Mouse (Mus musculus): ENCODE results near the gene Gjb3. TPM values are rescaled to one million over a fixed set of nuclear protein-coding genes. Genes with fewer than 3 reads are reported as not detected.
A peak's percentile ranks its signal among the peaks of the same experiment; 100 is the strongest.

The Gjb3 gene
- total RNA-seq, 2 experiments from 2014 or later: 0.27 to 0.42 TPM

- peak; percentile 19 for DNase-seq
These were observed 52.1 kb downstream of the Gjb3 start for GRCm38 (mm10) chr4:127278451-127279001.

Other genes starting within 250 kb of the Gjb3 start
- 10 to 100 TPM; 10.8 to 12.8 TPM for gene Tmem35b, start 207.2 kb downstream of the Gjb3 start, total RNA-seq (2021)
- gene Dlgap3, start 161.6 kb downstream of the Gjb3 start, total RNA-seq (2021): 1 to 10 TPM; 6.4 to 7.5 TPM
- gene Smim12, start 87.1 kb downstream of the Gjb3 start, total RNA-seq (2021): 10 to 100 TPM; 36.6 to 38.3 TPM
- gene Gja4, start 16.8 kb downstream of the Gjb3 start, total RNA-seq (2021): 10 to 100 TPM; 13.3 to 15.4 TPM
- gene Gjb4, start 23.2 kb upstream of the Gjb3 start, total RNA-seq (2021): not detected
- gene Gjb5, start 27.3 kb upstream of the Gjb3 start, total RNA-seq (2021): under 1 TPM; 0.75 to 0.82 TPM